Mouse (Mus musculus) megakaryocyte, embryonic 14.5 days (primary cell): ENCODE results near the gene Thap3.

ENCODE experiments used
- FLI1 ChIP-seq: IDR thresholded peaks from 2 replicates; pipeline ENCODE4 v1.6.1; 2012; ENCODE audit warnings: low read length, inconsistent platforms, mixed read lengths
- GATA1 ChIP-seq: IDR thresholded peaks from 3 replicates; pipeline ENCODE4 v1.6.1; 2012; ENCODE audit warnings: mixed read lengths, low read length, inconsistent platforms, borderline replicate concordance

DNA sequence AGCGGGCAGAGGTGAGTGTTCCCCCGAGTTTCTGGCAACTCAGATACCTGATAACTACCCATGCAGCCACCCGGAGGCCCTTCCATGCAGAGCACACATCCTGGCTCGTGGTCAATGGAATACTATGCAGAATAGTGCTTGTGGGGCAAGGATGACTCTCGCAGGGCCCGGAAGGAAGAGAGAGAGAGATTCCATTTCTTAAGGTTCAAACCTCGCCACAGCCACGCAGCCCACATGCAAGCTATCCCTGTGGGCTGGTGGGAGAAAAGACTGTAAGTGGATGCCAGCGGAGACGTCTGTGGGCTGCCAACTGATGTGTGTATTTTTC lies 819 bp downstream of the Thap3 start:
- no peak for TF ChIP-seq GATA1
- no peak for TF ChIP-seq FLI1
